Mouse (Mus musculus) heart, embryonic 15.5 days (tissue): ENCODE data around the gene Krtap4-6. TPM values are rescaled to one million over a fixed set of nuclear protein-coding genes. Genes with fewer than 3 reads are reported as not detected.
"Not testable (repeated sequence)": the region's sequence is repeated elsewhere in the genome, so short reads cannot be mapped to it uniquely, and the experiment has no call there.

Experiments used
- ATAC-seq: fragments of 200-750 bp; cut with Nextera tagmentation; replicated peaks from 2 replicates; pipeline ENCODE4 v1.8.0; 2017; ENCODE audit warnings: low read depth, moderate TSS enrichment; ENCODE audit not compliant: insufficient number of reproducible peaks, insufficient read depth, low FRiP score
- H3K27ac ChIP-seq: fragments of 300-500 bp; sonication (generic); 2 replicates; pipeline ENCODE4 v1.5.1; 2015; ENCODE audit warnings: mild to moderate bottlenecking, inconsistent platforms
- H3K27me3 ChIP-seq: fragments of 300-500 bp; sonication (generic); 2 replicates; pipeline ENCODE4 v1.6.1; 2015; ENCODE audit warnings: inconsistent platforms
- H3K36me3 ChIP-seq: fragments of 300-500 bp; sonication (generic); 2 replicates; pipeline ENCODE4 v1.6.1; 2015; ENCODE audit warnings: mild to moderate bottlenecking, inconsistent platforms
- H3K4me1 ChIP-seq: fragments of 300-500 bp; sonication (generic); replicated peaks from 2 replicates; pipeline ENCODE4 v1.6.1; 2015; ENCODE audit warnings: inconsistent platforms
- H3K4me2 ChIP-seq: fragments of 300-500 bp; sonication (generic); 2 replicates; pipeline ENCODE4 v1.6.1; 2015; ENCODE audit warnings: inconsistent platforms, mild to moderate bottlenecking, moderate library complexity
- H3K4me3 ChIP-seq: fragments of 300-500 bp; sonication (generic); 2 replicates; pipeline ENCODE4 v1.5.1; 2015; ENCODE audit warnings: mild to moderate bottlenecking, inconsistent platforms
- H3K9ac ChIP-seq: fragments of 300-500 bp; sonication (generic); 2 replicates; pipeline ENCODE4 v1.6.1; 2015; ENCODE audit warnings: mild to moderate bottlenecking, inconsistent platforms
- H3K9me3 ChIP-seq: fragments of 300-500 bp; sonication (generic); replicated peaks from 2 replicates; pipeline ENCODE4 v1.6.1; 2016; ENCODE audit warnings: inconsistent platforms
- WGBS: fragments of 180-500 bp; shearing (Covaris S2); methylation state at CpG from one replicate; pipeline ENCODE4 v1.1.7; 2015; ENCODE audit warnings: mixed read lengths; 5-methylcytosine and 5-hydroxymethylcytosine counted together
- polyA plus RNA-seq: library from polyadenylated mRNA; unstranded; fragments of >200 nt; fragmentation: Nextera tagmentation; extraction: Ambion mirVana; gene quantifications from 2 replicates; pipeline ENCODE4 v1.2.1, GENCODE M21; 2015

The Krtap4-6 gene
- not detected in 2 replicates for polyA plus RNA-seq

- Histone ChIP-seq H3K4me1 (no peaks in the 10 kb centered on the region), H3K27me3 (no peaks in the 10 kb centered on the region), H3K4me3 (no peak within 1 kb of the TSS), H3K36me3 (no peaks in the 10 kb centered on the region), H3K9me3 (no peaks in the 10 kb centered on the region), H3K9ac (no peak within 1 kb of the TSS), H3K4me2 (no peak within 1 kb of the TSS), H3K27ac (no peak within 1 kb of the TSS)
- ATAC-seq: no peak
Observed at GRCm38 (mm10) chr11:99665860-99666259, at the start of gene Krtap4-6. Gene Krtap4-6, minus strand, starts transcription at chr11:99665960.

GRCm38 (mm10) chr11:99690463-99690862 is 24.7 kb upstream of the Krtap4-6 start, which contains the start of gene Gm14190:
Gene Gm14190, minus strand, starts transcription at chr11:99690740.
- Histone ChIP-seq H3K4me1 (no peaks in the 10 kb centered on the region), H3K27ac (no peak within 1 kb of the TSS), H3K27me3 (no peaks in the 10 kb centered on the region), H3K9me3 (no peaks in the 10 kb centered on the region), H3K36me3 (no peaks in the 10 kb centered on the region), H3K9ac (no peak within 1 kb of the TSS), H3K4me2 (no peak within 1 kb of the TSS), H3K4me3 (no peak within 1 kb of the TSS)
- ATAC-seq: no peak
- WGBS: 76% methylated on average over 1 of the region's 1 CpGs

GRCm38 (mm10) chr11:99685235-99685634 is 19.5 kb upstream of the Krtap4-6 start:
- H3K4me3 ChIP-seq, H3K27me3 ChIP-seq, H3K36me3 ChIP-seq, H3K9me3 ChIP-seq, ATAC-seq, H3K4me1 ChIP-seq, H3K27ac ChIP-seq, H3K9ac ChIP-seq, H3K4me2 ChIP-seq: not testable (repeated sequence)
- 56% methylated on average over 1 of the region's 1 CpGs for WGBS

GRCm38 (mm10) chr11:99683481-99683880 is 17.7 kb upstream of the Krtap4-6 start:
- WGBS: 85% methylated on average over 2 of the region's 2 CpGs
- H3K9me3 ChIP-seq: no peaks in the 10 kb centered on the region
- ATAC-seq: no peak

GRCm38 (mm10) chr11:99662802-99663201 is 3.0 kb downstream of the Krtap4-6 start:
- no peak overlapping the region for H3K4me2 ChIP-seq
- H3K27me3 ChIP-seq: no peaks in the 10 kb centered on the region
- H3K4me3 ChIP-seq: no peak overlapping the region
- H3K27ac ChIP-seq: no peak overlapping the region
- 79% methylated on average over 10 of the region's 10 CpGs for WGBS
- no peaks in the 10 kb centered on the region for H3K9me3 ChIP-seq
- ATAC-seq: no peak
- no peaks in the 10 kb centered on the region for H3K36me3 ChIP-seq
- no peaks in the 10 kb centered on the region for H3K4me1 ChIP-seq
- H3K9ac ChIP-seq: no peak overlapping the region

More at GRCm38 (mm10) chr11:99683481-99683880, 17.7 kb upstream of the Krtap4-6 start:
- no peak overlapping the region for H3K9ac ChIP-seq
- H3K36me3 ChIP-seq: no peaks in the 10 kb centered on the region
- no peak overlapping the region for H3K4me2 ChIP-seq
- no peaks in the 10 kb centered on the region for H3K27me3 ChIP-seq
- no peak overlapping the region for H3K4me3 ChIP-seq
- H3K4me1 ChIP-seq: no peaks in the 10 kb centered on the region
- H3K27ac ChIP-seq: no peak overlapping the region

GRCm38 (mm10) chr11:99659256-99659655 is 6.5 kb downstream of the Krtap4-6 start:
- H3K4me2 ChIP-seq: no peak overlapping the region
- no peak overlapping the region for H3K27ac ChIP-seq
- H3K4me3 ChIP-seq: no peak overlapping the region
- H3K27me3 ChIP-seq: no peaks in the 10 kb centered on the region
- ATAC-seq: no peak
- no peak overlapping the region for H3K9ac ChIP-seq
- H3K9me3 ChIP-seq: no peaks in the 10 kb centered on the region
- no peaks in the 10 kb centered on the region for H3K36me3 ChIP-seq
- H3K4me1 ChIP-seq: no peaks in the 10 kb centered on the region
- 66% methylated on average over 4 of the region's 4 CpGs for WGBS

GRCm38 (mm10) chr11:99658467-99659010 is 7.2 kb downstream of the Krtap4-6 start, which contains the start of gene Gm11563:
Gene Gm11563, minus strand, starts transcription at chr11:99658960.
- WGBS: 57% methylated on average over 10 of the region's 10 CpGs
- not testable (repeated sequence) for H3K4me3 ChIP-seq, H3K9me3 ChIP-seq, H3K27me3 ChIP-seq, H3K4me2 ChIP-seq, H3K4me1 ChIP-seq, H3K36me3 ChIP-seq, H3K9ac ChIP-seq, ATAC-seq, H3K27ac ChIP-seq

- no peak overlapping the region for H3K9ac ChIP-seq
- no peaks in the 10 kb centered on the region for H3K4me1 ChIP-seq
- H3K36me3 ChIP-seq: no peaks in the 10 kb centered on the region
- H3K9me3 ChIP-seq: no peaks in the 10 kb centered on the region
- no peak for ATAC-seq
- no peak overlapping the region for H3K27ac ChIP-seq
- 49% methylated on average over 5 of the region's 5 CpGs for WGBS
- no peaks in the 10 kb centered on the region for H3K27me3 ChIP-seq
- H3K4me2 ChIP-seq: no peak overlapping the region
- no peak overlapping the region for H3K4me3 ChIP-seq
Observed at GRCm38 (mm10) chr11:99657051-99657450, 8.7 kb downstream of the Krtap4-6 start.

GRCm38 (mm10) chr11:99650136-99650535 is 15.6 kb downstream of the Krtap4-6 start, which contains the start of gene Gm11555:
Gene Gm11555, minus strand, starts transcription at chr11:99650236.
- no peak within 1 kb of the TSS for H3K4me2 ChIP-seq
- H3K27me3 ChIP-seq: no peaks in the 10 kb centered on the region
- H3K4me3 ChIP-seq: no peak within 1 kb of the TSS
- 73% methylated on average over 2 of the region's 2 CpGs for WGBS
- H3K9ac ChIP-seq: no peak within 1 kb of the TSS
- H3K36me3 ChIP-seq: no peaks in the 10 kb centered on the region
- no peak within 1 kb of the TSS for H3K27ac ChIP-seq
- no peak for ATAC-seq
- no peaks in the 10 kb centered on the region for H3K4me1 ChIP-seq
- H3K9me3 ChIP-seq: no peaks in the 10 kb centered on the region

- Histone ChIP-seq H3K4me1 (no peaks in the 10 kb centered on the region), H3K9me3 (no peaks in the 10 kb centered on the region), H3K4me3 (no peak overlapping the region), H3K27me3 (no peaks in the 10 kb centered on the region), H3K36me3 (no peaks in the 10 kb centered on the region), H3K27ac (no peak overlapping the region), H3K9ac (no peak overlapping the region), H3K4me2 (no peak overlapping the region)
- no peak for ATAC-seq
- WGBS: 77% methylated on average over 15 of the region's 15 CpGs
Observed at GRCm38 (mm10) chr11:99646444-99646843, 19.3 kb downstream of the Krtap4-6 start.

- ATAC-seq: no peak
- WGBS: 70% methylated on average over 3 of the region's 3 CpGs
- H3K36me3 ChIP-seq: no peaks in the 10 kb centered on the region
- no peaks in the 10 kb centered on the region for H3K27me3 ChIP-seq
- H3K9me3 ChIP-seq: no peaks in the 10 kb centered on the region
- H3K4me1 ChIP-seq: no peaks in the 10 kb centered on the region
- no peak overlapping the region for H3K4me3 ChIP-seq
- no peak overlapping the region for H3K9ac ChIP-seq
- H3K4me2 ChIP-seq: no peak overlapping the region
- H3K27ac ChIP-seq: no peak overlapping the region
Observed at GRCm38 (mm10) chr11:99644351-99644750, 21.4 kb downstream of the Krtap4-6 start.

GRCm38 (mm10) chr11:99643635-99644139 is 22.1 kb downstream of the Krtap4-6 start, which contains the start of gene Krtap4-7:
Gene Krtap4-7, minus strand, starts transcription at chr11:99644089.
- not testable (repeated sequence) for H3K4me3 ChIP-seq, H3K27me3 ChIP-seq, H3K4me2 ChIP-seq, ATAC-seq, H3K27ac ChIP-seq, H3K4me1 ChIP-seq, H3K9me3 ChIP-seq, H3K9ac ChIP-seq, H3K36me3 ChIP-seq
- WGBS: 74% methylated on average over 9 of the region's 9 CpGs
